Mouse (Mus musculus): ENCODE measurements around the gene Usf1. TPM values are rescaled to one million over a fixed set of nuclear protein-coding genes. Genes with fewer than 3 reads are reported as not detected.

The Usf1 gene
- total and polyA plus RNA-seq, 2 experiments from 2014 or later, result 48.8 to 82.0 TPM

- Histone ChIP-seq H3K27me3 (ENCODE audit: control insufficient read depth, insufficient read depth, low read length) (0 out of 2 replicates have a peak, but pooled peaks cover 17% of the 10 kb centered on the region), H3K36me3 (replicated peaks; ENCODE audit: control insufficient read depth, insufficient read depth, low read length) (no peaks in the 10 kb centered on the region), H3K4me3 (ENCODE audit: low read depth, low read length) (no peak overlapping the region), H3K4me1 (ENCODE audit: control insufficient read depth, insufficient read depth) (peaks cover 3% of the 10 kb centered on the region; the same call in 1 of the 2 replicates), H3K9me3 (replicated peaks; ENCODE audit: control insufficient read depth, low read length) (no peaks in the 10 kb centered on the region), H3K9ac (replicated peaks; ENCODE audit: low read depth, low read length) (no peak overlapping the region), H3K4me2 (ENCODE audit: low read depth, low read length) (no peak overlapping the region), H3K27ac (ENCODE audit: low read depth) (no peak overlapping the region)
- ATAC-seq (ENCODE audit: insufficient read depth, low read depth) (no peak), DNase-seq (ENCODE audit: low spot score) (no peak)
- TF ChIP-seq CTCF (IDR thresholded peaks at IDR 0.05; ENCODE audit: low read depth), result no peak
- no peak for TF ChIP-seq EP300 (IDR thresholded peaks at IDR 0.05; ENCODE audit: low read depth)
- 42% methylated on average over 9 of the region's 9 CpGs for WGBS
Observed at GRCm38 (mm10) chr1:171375646-171376097, 35.4 kb upstream of the Usf1 start.

GRCm38 (mm10) chr1:171378298-171378697 lies 32.8 kb upstream of the Usf1 start:
- WGBS, result 68% methylated on average over 6 of the region's 6 CpGs
- Histone ChIP-seq H3K4me2 (ENCODE audit: low read depth, low read length) (no peak overlapping the region), H3K27me3 (ENCODE audit: control insufficient read depth, insufficient read depth, low read length) (0 out of 2 replicates have a peak, but pooled peaks cover 6% of the 10 kb centered on the region), H3K36me3 (replicated peaks; ENCODE audit: control insufficient read depth, insufficient read depth, low read length) (no peaks in the 10 kb centered on the region), H3K9ac (replicated peaks; ENCODE audit: low read depth, low read length) (no peak overlapping the region), H3K9me3 (replicated peaks; ENCODE audit: control insufficient read depth, low read length) (no peaks in the 10 kb centered on the region), H3K4me3 (ENCODE audit: low read depth, low read length) (no peak overlapping the region), H3K4me1 (ENCODE audit: control insufficient read depth, insufficient read depth) (peaks cover 3% of the 10 kb centered on the region; the same call in 1 of the 2 replicates), H3K27ac (ENCODE audit: low read depth) (no peak overlapping the region)
- DNase-seq (ENCODE audit: low spot score), result no peak
- no peak for TF ChIP-seq CTCF (IDR thresholded peaks at IDR 0.05; ENCODE audit: low read depth)
- no peak for TF ChIP-seq EP300 (IDR thresholded peaks at IDR 0.05; ENCODE audit: low read depth)
- ATAC-seq (ENCODE audit: insufficient read depth, low read depth), result no peak

GRCm38 (mm10) chr1:171379935-171380599 lies 31.0 kb upstream of the Usf1 start:
- Histone ChIP-seq H3K9me3 (replicated peaks; ENCODE audit: control insufficient read depth, low read length) (no peaks in the 10 kb centered on the region), H3K27me3 (ENCODE audit: control insufficient read depth, insufficient read depth, low read length) (0 out of 2 replicates have a peak, but pooled peaks cover 6% of the 10 kb centered on the region), H3K4me1 (ENCODE audit: control insufficient read depth, insufficient read depth) (peaks cover 3% of the 10 kb centered on the region; the same call in 1 of the 2 replicates), H3K27ac (ENCODE audit: low read depth) (no peak overlapping the region), H3K4me3 (ENCODE audit: low read depth, low read length) (peak overlapping the region; percentile 15), H3K9ac (replicated peaks; ENCODE audit: low read depth, low read length) (no peak overlapping the region), H3K36me3 (replicated peaks; ENCODE audit: control insufficient read depth, insufficient read depth, low read length) (no peaks in the 10 kb centered on the region), H3K4me2 (ENCODE audit: low read depth, low read length) (peak overlapping the region; percentile 44)
- WGBS, result 6% methylated on average over 31 of the region's 31 CpGs
- peak; percentile 73 for ATAC-seq (ENCODE audit: insufficient read depth, low read depth)
- TF ChIP-seq EP300 (IDR thresholded peaks at IDR 0.05; ENCODE audit: low read depth) (no peak), CTCF (IDR thresholded peaks at IDR 0.05; ENCODE audit: low read depth) (peak; percentile 76)
- peak; percentile 69 for DNase-seq (ENCODE audit: low spot score)

- H3K27me3 ChIP-seq (ENCODE audit: control insufficient read depth, insufficient read depth, low read length), result 0 out of 2 replicates have a peak, but pooled peaks cover 6% of the 10 kb centered on the region
- no peaks in the 10 kb centered on the region for H3K9me3 ChIP-seq (replicated peaks; ENCODE audit: control insufficient read depth, low read length)
- no peaks in the 10 kb centered on the region for H3K36me3 ChIP-seq (replicated peaks; ENCODE audit: control insufficient read depth, insufficient read depth, low read length)
- H3K4me1 ChIP-seq (ENCODE audit: control insufficient read depth, insufficient read depth), result peaks cover 3% of the 10 kb centered on the region; the same call in 1 of the 2 replicates
- ATAC-seq (ENCODE audit: insufficient read depth, low read depth), result no peak
- no peak overlapping the region for H3K4me2 ChIP-seq (ENCODE audit: low read depth, low read length)
- WGBS, result 75% methylated on average over 11 of the region's 11 CpGs
- TF ChIP-seq EP300 (IDR thresholded peaks at IDR 0.05; ENCODE audit: low read depth) (no peak), CTCF (IDR thresholded peaks at IDR 0.05; ENCODE audit: low read depth) (no peak)
- H3K27ac ChIP-seq (ENCODE audit: low read depth), result no peak overlapping the region
- no peak overlapping the region for H3K9ac ChIP-seq (replicated peaks; ENCODE audit: low read depth, low read length)
- H3K4me3 ChIP-seq (ENCODE audit: low read depth, low read length), result no peak overlapping the region
- no peak for DNase-seq (ENCODE audit: low spot score)
Observed at GRCm38 (mm10) chr1:171382096-171382620, 29.0 kb upstream of the Usf1 start.

- TF ChIP-seq EP300 (IDR thresholded peaks at IDR 0.05; ENCODE audit: low read depth), result no peak
- no peak for TF ChIP-seq CTCF (IDR thresholded peaks at IDR 0.05; ENCODE audit: low read depth)
- DNase-seq (ENCODE audit: low spot score) (no peak), ATAC-seq (ENCODE audit: insufficient read depth, low read depth) (no peak)
- Histone ChIP-seq H3K27me3 (ENCODE audit: control insufficient read depth, insufficient read depth, low read length) (0 out of 2 replicates have a peak, but pooled peaks cover 6% of the 10 kb centered on the region), H3K9ac (replicated peaks; ENCODE audit: low read depth, low read length) (no peak overlapping the region), H3K4me1 (ENCODE audit: control insufficient read depth, insufficient read depth) (peaks cover 3% of the 10 kb centered on the region; the same call in 1 of the 2 replicates), H3K4me3 (ENCODE audit: low read depth, low read length) (no peak overlapping the region), H3K4me2 (ENCODE audit: low read depth, low read length) (no peak overlapping the region), H3K27ac (ENCODE audit: low read depth) (no peak overlapping the region), H3K36me3 (replicated peaks; ENCODE audit: control insufficient read depth, insufficient read depth, low read length) (no peaks in the 10 kb centered on the region), H3K9me3 (replicated peaks; ENCODE audit: control insufficient read depth, low read length) (no peaks in the 10 kb centered on the region)
- 56% methylated on average over 9 of the region's 9 CpGs for WGBS
Observed at GRCm38 (mm10) chr1:171384361-171384760, 26.8 kb upstream of the Usf1 start.
